Mouse (Mus musculus) MN1 (cell line): ENCODE results near the gene Zbtb22.
"Not testable (repeated sequence)": the region's sequence is repeated elsewhere in the genome, so short reads cannot be mapped to it uniquely, and the experiment has no call there.

Experiments
- DNase-seq: peaks from one replicate; pipeline ENCODE4 v3.0.0-alpha.2; 2016; ENCODE audit warnings: low spot score

Zbtb22 gene

DNA sequence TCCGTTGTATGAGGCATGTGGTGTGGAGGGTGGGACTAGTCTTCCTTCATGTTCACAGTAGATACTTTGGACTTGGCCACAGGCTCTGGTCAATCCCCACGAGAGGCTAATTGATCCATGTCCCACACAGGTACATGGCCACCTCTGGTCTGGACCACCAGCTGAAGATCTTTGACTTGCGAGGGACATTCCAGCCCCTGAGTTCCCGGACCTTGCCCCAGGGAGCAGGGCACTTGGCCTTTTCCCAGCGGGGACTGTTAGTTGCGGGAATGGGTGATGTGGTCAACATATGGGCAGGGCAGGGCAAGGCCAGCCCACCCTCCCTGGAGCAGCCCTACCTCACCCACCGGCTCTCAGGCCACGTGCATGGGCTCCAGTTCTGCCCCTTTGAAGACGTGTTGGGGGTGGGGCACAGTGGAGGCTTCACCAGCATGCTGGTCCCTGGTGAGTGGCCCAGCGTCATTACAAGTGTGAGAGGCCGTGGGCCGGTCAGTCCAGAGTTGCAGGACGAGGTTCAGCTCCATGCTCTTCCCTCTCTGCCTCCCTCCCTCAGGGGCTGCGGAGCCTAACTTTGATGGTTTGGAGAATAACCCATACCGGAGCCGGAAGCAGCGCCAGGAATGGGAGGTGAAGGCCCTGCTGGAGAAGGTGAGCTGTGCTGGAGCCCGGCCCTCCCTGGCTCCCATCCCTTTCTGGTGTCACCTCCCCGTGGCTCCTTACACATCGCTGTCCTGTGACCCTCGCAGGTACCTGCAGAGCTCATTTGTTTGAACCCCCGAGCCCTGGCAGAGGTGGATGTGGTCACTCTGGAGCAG, 32.6 kb downstream of the Zbtb22 start:
- DNase-seq: no peak

DNA sequence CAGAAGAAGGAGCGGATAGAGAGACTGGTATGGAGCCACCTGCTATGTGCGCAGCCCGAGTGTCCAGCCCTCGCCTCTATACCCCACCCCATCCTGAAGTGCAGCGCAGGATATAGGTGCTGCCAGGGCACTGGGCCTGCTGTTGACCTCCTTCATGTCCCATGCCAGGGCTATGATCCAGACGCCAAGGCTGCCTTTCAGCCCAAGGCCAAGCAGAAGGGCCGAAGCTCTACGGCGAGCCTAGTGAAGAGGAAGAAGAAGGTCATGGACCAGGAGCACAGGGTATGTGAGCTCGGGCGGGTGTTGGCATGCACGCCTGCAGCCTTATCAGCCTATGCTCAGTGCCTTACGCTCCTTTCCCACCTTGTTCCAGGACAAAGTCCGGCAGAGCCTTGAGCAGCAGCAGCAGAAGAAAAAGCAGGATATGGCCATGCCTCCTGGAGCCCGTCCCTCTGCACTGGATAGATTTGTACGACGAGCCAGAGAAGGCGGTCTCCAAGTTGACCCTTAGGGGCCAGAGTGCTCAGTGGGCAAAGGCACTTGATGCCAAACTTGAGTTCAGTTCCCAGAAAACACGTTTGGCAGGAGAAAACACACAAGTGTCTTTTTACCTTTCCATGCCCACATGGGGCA, 33.3 kb downstream of the Zbtb22 start:
- no peak for DNase-seq

DNA sequence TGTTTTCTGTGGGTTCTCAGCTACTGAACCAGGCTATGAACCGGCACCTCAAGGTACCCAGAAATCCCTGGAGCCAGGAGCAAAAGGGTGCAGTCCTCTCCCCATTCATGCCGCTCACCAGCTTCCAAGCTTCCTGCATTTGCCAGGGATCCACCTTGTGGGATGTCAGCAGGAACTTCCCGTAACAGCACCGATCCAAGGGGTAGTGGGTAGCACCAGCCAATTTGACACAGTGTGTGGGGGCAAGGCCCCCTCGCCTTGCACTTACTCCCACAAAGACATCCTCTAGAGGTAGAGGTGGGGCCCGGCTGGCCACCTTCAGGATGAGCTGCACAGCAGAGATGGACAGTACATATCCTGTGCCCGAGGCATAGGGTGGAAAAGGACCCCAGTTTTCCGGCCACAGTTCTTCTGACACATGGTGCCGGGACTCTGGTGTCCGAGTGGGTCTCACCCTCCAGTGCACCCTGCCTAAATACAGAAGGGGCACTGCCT, 34.5 kb downstream of the Zbtb22 start:
- DNase-seq: no peak

DNA sequence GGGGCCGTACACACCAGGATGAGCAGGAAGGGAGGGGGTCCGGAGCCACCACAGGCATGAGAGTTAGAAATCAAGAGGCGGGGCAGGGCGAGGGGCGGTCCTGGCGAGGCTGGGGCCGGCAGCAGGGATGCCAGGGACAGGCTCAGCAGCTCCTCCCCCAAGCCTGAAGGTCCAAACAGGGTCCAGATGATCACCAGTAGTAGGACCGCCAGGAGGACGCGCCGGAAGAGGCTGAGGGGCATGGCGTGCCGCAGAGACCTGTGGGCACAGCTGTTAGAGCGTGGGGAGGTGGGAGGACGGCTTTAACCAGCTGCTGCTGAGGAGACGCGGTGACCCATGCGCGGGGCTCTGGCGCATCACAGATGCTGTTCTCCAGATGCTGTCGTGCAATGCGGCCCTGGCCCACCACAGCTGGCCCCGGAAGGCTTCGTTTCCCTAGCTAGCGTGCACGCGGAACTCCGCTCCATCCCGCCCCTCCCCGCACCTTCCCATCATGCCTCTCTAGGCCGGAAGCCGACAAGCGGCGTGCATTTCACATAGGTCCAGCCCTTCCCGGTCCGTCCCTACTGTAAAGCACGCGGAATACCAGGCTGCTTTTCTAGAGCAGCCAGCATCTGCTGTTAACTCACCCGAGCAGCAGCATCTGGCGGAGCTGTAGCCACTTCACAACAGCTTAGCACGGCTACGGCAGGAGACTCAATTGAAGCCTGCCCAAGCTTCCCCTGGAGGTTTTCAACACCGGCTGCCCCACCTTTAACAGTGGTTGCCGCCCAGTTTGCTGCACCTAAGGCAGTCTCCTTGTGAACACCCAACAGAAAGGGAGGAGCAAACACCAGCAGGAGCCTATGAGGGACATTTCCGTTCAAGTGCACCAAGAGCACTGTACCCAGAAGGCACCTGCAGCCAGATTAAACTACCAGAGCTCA, 35.6 kb downstream of the Zbtb22 start, which contains the start of gene B3galt4:
TSS of gene B3galt4 (minus strand) at position 468 of the 926 bp plus-strand sequence.
- DNase-seq: peak; percentile 89

DNA sequence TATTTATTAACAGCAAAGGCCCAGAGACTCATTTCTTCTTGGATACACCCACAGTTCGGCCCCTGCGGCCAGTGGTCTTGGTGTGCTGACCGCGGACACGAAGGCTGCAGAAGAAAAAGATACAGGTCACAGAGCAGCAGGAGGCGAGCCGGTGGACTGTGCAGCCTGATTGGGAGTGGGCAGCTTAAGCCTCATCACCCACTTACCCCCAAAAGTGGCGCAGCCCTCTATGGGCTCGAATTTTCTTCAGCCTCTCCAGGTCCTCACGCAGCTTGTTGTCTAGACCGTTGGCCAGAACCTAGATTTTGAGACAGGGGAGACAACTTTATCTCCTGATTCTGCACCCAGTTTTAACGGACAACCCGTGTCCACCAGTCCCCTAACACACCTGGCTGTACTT, 36.3 kb downstream of the Zbtb22 start:
- not testable (repeated sequence) for DNase-seq

DNA sequence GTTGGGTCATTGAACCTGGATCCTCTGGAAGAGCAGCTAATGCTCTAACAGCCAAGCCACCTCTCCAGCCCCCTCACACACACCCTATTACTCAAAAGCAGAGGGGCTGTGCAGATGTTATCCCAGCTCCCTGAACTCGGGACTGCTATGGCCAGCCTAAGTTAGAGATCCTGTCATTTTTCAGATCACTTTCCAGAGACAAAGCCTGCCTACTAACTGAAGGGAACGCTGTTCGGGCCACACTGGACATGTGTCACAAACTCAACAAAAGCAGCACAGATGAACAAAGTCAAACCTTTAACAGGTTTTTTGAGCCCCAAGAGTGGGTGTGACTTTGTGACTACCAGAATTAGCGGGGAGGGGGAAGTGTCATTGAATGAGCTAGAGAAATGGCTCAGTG, 37.2 kb downstream of the Zbtb22 start:
- no peak for DNase-seq

DNA sequence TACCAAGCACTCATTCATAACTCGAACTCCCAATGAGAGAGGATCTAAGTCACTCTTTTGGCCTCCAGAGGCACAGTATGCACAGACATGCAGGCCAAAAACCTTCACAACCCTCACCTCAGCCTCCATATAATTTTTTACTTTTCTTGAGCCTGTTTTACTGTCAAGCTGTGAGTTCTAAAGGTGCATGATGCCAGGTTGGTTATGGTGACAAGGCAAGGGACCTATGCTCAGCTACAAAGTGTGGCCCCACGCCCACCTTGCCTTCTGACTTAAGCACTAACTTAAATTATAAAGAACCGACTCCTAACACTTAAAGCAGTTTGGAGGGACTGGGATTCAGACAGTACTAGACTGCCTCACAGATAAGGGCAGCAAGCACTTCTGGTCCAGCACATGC, 37.6 kb downstream of the Zbtb22 start:
- no peak for DNase-seq

DNA sequence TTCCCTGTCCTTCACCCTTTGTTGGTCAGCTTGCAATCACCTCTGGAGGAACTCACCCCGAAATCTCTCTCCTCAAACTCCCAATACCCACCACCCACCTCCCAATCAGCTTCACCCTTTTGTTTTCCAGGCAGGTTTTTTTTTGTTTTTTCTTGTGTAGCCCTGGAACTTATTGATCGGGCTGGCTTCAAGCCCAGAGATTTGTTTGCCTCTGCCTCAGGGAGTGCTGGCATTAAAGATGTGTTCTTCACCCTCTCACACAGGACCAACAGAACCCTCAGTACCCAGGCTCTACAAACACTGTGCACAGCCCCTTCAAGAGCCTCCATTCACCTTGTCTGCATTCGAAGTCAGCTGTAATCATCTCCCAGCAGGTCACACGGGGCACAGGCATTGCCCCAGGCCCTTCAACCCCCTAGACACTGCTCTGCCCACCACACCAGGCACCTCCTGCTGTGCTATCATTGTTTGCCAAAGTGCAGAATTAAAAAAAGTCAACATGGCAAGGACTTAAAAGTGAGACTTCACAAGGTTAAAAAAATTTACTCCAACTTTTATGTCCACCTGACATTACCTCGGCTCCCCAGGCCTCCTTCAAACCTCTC, 38.4 kb downstream of the Zbtb22 start:
- DNase-seq: no peak

DNA sequence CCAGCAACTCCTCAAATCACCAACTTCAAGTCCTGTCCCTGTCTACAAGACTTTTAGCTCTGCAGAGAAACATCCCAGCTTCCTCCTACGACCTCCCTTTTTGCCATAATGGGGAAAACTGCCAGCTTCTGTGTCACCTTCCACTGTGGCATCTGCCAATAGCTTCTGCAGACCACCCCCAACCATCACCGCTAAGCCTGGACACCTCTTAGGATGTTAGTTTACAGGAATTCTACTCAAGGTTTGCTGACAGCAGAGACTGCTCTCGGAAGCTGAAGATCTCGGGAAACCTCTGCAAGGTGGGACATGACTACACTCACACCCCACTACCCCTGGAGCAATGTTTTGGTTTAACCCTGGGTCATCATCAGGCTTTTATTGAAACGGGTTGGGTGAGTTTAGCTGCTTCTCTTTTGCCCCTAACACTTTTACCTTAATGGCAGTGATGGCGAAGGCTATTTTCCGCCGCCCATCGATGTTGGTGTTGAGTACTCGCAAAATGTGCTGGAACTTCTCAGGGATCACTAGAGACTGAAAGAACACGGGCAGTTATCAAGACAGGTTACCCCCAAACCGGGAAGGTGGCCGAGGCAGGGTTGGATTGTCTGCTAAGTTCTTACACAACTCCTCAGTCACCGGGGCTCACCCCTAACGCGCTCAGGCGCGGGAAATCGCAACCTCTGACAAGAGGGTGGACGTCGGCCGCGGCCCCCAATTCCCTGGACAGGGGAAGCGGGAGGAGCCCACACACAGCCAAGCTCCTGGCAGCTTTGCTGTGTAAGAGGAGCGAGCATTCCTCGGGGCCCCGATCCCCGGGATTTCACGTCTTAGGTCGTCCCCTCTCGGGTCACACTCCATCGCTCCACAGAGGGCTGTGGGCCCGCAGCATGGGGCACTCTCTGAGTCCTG, 39.2 kb downstream of the Zbtb22 start:
- no peak for DNase-seq

DNA sequence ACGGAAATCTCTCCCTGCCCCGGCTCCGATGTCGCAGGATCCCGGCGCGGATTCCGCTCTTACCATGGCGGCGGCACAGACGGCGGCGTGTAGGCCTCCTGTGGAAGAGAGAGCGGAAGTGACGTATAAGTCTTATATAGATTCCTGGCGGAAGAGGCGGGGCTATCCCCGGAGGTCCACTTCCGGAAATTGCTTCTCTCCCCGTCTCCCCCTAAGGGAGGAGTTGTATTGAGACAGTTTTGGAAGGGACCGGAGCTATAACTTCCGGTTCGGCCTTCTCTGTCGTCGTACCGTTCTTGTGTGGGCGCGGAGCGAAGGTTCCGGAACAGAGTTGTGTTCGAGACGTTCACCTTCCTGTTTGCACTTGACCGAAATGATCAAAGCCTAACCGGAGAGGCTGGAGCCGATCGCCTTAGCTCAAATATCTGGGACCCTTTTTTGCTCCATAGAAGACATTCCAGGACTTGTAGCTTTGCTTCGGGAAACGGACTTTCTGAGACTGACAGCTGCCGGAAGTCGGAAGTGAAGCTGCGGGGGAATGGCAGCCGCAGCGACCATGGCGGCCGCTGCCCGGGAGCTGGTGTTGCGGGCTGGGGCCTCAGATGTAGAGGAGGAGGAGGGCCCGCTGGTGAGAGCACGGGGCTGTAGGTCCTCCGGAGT, 40.0 kb downstream of the Zbtb22 start, which contains the start of the genes Vps52 and Rps18:
TSS of gene Vps52 (plus strand) at position 258 of the 660 bp plus-strand sequence.
TSS of gene Rps18 (minus strand) at position 447 of the 660 bp plus-strand sequence.
- peak; percentile 97 for DNase-seq

DNA sequence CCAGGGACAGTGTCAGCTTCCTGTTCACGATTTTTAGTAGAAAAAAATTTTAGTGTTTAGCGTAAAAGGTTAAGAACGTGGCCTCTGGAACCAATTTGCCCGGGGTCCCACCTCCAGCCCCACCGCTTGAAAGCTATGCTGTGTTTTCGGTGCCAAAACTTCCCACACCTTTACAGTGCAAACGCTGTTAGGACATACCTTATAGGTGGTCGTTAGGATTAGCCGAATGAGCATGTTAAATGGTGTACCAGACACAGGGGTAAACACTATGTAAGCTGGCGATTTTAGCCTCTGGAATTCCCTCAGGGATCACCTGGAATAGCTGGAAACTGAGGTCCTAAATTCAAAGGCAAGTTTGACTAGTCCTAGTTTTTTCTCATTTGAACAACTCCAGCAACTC, 40.6 kb downstream of the Zbtb22 start:
- no peak for DNase-seq

DNA sequence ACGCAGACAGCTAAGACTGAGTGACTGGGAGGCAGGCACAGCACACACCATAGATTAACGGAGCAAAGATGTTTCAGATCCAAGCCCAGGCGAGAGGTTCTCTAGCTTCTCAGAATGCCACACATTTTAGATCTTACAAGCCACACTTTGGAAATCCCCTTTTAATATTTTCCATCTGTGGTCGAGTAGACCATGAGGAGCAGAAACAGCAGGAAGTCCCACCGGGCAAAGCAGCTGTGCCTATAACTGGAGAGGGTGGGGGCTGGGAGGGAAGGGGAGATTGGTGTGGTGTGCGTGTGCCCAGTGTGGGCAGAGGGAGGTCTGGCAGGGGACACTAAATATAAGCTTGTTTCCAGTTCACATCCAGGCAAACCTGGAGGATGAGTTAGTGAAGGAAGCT, 41.8 kb downstream of the Zbtb22 start:
- DNase-seq: no peak

DNA sequence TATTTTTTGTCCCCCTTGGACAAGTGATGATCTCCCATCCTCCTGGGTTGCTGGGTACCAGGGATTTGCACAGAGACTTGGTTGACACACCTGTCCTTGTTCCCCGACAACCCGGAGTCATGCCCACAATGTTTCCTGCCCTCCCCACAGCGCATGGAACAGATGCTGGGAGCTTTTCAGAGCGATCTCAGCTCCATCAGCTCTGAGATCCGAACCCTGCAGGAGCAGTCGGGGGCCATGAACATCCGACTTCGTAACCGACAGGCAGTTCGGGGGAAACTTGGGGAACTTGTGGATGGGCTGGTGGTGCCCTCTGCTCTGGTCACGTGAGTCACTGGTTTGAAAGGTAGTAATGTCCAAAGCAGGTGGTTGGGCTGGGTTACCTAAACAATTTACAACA, 42.7 kb downstream of the Zbtb22 start:
- no peak for DNase-seq

DNA sequence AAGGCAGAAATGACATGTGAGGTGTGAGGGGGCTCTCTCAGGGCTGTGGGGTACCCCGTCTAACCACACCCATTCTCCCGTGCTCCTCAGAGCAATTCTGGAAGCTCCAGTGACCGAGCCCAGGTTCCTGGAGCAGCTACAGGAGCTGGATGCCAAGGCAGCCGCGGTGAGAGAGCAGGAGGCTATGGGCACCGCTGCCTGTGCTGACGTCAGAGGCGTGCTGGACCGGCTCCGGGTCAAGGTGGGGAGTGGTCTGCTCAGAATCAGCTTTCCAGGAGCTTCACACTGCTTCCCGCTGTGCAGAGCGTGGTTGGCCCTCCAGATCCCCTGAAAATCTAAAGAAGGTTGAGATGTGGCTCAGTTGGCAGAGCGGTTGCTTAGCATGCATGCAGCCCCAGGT, 43.4 kb downstream of the Zbtb22 start:
- DNase-seq: no peak

DNA sequence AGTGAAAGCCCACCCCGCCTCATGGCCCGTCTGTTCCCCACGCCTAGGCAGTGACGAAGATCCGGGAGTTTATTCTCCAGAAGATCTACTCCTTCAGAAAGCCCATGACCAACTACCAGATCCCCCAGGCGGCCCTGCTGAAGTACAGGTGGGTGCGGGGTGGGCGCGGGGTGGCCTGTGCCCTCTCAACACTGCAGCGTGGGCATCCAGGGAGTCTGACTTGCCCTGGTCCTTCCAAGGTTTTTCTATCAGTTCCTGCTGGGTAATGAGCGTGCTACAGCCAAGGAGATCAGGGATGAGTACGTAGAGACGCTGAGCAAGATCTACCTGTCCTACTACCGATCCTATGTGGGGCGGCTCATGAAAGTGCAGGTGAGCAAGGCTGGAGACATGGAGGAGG, 44.2 kb downstream of the Zbtb22 start:
- no peak for DNase-seq

DNA sequence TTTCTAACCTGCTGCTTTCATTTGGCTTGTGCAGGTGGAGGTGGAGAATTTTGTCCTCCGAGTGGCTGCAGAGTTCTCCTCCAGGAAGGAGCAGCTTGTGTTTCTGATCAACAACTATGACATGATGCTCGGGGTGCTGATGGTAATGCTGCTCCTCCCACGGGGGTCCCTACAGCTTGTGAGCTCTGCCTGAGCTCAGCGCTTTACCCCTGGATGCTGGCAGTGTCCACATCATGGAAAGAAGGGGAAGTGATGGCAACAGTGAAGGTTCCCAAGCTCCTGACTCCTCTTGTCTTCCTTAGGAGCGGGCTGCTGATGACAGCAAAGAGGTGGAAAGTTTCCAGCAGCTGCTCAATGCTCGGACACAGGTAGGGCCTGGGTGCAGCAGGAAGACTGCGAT, 47.2 kb downstream of the Zbtb22 start:
- DNase-seq: no peak

DNA sequence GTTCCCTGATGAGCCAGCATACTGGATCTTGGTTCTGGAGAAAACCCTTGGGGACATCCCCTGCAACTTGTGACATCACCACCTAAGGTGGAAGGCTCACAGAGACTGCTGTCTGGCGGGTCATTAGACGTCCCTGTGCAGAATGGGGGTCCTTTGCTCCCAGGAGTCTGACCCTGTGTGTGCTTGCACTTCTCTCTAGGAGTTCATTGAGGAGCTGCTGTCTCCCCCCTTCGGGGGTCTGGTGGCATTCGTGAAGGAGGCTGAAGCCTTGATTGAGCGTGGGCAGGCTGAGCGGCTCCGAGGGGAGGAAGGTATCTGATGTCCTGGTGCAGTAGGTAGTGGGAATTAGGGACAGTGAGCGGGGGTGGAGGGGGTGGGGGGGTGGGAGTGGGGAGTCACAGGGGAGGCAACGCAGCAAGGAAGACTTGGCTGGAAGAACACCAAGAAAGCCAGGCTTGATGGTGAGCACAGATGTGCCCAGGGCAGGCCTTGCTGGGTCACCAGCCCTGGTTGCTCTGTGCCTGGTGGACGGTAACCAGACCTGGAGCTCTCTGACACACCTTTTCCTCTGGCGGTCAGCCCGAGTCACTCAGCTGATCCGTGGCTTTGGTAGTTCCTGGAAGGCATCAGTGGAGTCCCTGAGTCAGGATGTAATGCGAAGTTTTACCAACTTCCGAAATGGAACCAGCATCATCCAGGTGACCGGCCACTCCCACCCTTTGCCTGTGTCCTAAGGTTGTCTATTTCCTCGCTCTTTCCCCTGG, 49.6 kb downstream of the Zbtb22 start:
- DNase-seq: peak; percentile 54

DNA sequence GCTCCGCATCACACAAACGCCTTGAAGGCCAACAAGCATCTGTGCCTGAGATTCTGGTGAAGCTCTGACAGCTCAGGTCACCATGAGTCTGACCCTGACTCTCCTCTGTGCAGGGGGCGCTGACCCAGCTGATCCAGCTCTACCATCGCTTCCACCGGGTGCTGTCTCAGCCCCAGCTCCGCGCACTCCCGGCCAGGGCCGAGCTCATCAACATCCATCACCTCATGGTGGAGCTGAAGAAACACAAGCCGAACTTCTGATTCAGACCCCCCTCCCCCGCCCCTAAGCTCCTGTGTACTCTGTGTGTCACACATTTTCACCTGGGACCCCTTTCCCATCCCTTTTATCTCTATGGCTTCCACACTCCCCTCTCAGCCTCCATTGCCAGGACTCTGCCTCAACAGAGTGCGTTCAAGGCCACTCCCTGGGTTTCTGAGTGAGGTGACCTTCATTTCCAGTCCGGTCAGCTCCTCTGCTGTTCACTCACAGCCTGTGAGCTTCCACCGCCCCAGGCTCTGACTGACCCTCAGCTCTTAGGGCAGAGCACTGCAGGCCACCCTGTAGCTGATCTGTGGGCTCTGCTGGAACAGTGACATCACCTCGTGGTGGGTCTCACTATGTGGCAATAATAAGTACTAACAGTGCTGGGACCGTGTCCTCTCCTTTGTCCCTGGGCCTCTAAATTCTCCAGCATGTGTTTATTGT, 50.3 kb downstream of the Zbtb22 start:
- DNase-seq: no peak

DNA sequence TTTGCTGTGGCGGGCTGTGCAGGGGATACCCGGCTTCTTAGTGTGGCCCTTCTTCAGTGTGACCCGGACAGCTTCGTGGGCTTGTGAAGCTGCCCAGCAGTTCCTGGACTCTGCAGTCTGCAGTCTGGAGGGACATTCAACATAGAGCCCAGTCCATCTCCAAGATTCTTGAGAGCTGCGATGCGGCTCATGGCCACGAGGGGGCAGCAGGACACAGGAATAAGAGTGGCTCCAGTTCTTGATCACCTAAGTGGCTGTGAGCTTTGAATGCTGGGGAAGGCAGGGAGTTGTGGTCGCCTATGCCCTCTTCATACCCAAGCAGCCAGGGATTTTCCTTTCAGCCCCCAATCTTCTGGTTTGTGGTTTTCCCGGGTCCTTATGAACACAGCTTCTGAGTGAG, 52.8 kb downstream of the Zbtb22 start:
- peak; percentile 91 for DNase-seq
